Mouse (Mus musculus) limb, embryonic 12.5 days (tissue): Measurements from ENCODE around the gene Car2. TPM values are rescaled to one million over a fixed set of nuclear protein-coding genes. Genes with fewer than 3 reads are reported as not detected.

Source experiments
- ATAC-seq: fragments of 200-750 bp; cut with Nextera tagmentation; 2 replicates; pipeline ENCODE4 v1.8.0; 2017; ENCODE audit warnings: low read depth, moderate TSS enrichment; ENCODE audit not compliant: insufficient number of reproducible peaks, insufficient read depth, low FRiP score, low TSS enrichment
- H3K27ac ChIP-seq: fragments of 300-500 bp; sonication (generic); 2 replicates; pipeline ENCODE4 v1.5.1; 2016; ENCODE audit warnings: mild to moderate bottlenecking, moderate library complexity
- H3K27me3 ChIP-seq: fragments of 300-500 bp; sonication (generic); 2 replicates; pipeline ENCODE4 v1.6.1; 2016; ENCODE audit warnings: mild to moderate bottlenecking, moderate library complexity
- H3K36me3 ChIP-seq: fragments of 300-500 bp; sonication (generic); 2 replicates; pipeline ENCODE4 v1.6.1; 2016; ENCODE audit warnings: mild to moderate bottlenecking, moderate library complexity
- H3K4me1 ChIP-seq: fragments of 300-500 bp; sonication (generic); replicated peaks from 2 replicates; pipeline ENCODE4 v1.6.1; 2016
- H3K4me2 ChIP-seq: fragments of 300-500 bp; sonication (generic); 2 replicates; pipeline ENCODE4 v1.6.1; 2016; ENCODE audit warnings: mild to moderate bottlenecking, moderate library complexity
- H3K4me3 ChIP-seq: fragments of 300-500 bp; sonication (generic); replicated peaks from 2 replicates; pipeline ENCODE4 v1.5.1; 2016; ENCODE audit warnings: mild to moderate bottlenecking
- H3K9ac ChIP-seq: fragments of 300-500 bp; sonication (generic); replicated peaks from 2 replicates; pipeline ENCODE4 v1.6.1; 2016; ENCODE audit warnings: mild to moderate bottlenecking, moderate library complexity
- H3K9me3 ChIP-seq: fragments of 300-500 bp; sonication (generic); 2 replicates; pipeline ENCODE4 v1.6.1; 2016; ENCODE audit warnings: mild to moderate bottlenecking, moderate library complexity
- WGBS: fragments of 180-500 bp; shearing (Covaris S2); methylation state at CpG from one replicate; pipeline ENCODE4 v1.1.7; 2016; 5-methylcytosine and 5-hydroxymethylcytosine counted together
- polyA plus RNA-seq: library from polyadenylated mRNA; unstranded; fragments of >200 nt; fragmentation: Nextera tagmentation; extraction: Ambion mirVana; gene quantifications from 2 replicates; pipeline ENCODE4 v1.2.1, GENCODE M21; 2016

The Car2 gene
- polyA plus RNA-seq, 1 experiment from 2014 or later: 43.8 TPM

GRCm38 (mm10) chr3:14880277-14880676 is 5.8 kb upstream of the Car2 start:
- H3K4me1 ChIP-seq: no peaks in the 10 kb centered on the region

GRCm38 (mm10) chr3:14882005-14882404 is 4.1 kb upstream of the Car2 start:
- Histone ChIP-seq H3K4me2 (no peak overlapping the region), H3K27me3 (peaks cover 25% of the 10 kb centered on the region), H3K9ac (no peak overlapping the region), H3K4me1 (no peaks in the 10 kb centered on the region), H3K9me3 (no peaks in the 10 kb centered on the region), H3K36me3 (no peaks in the 10 kb centered on the region), H3K27ac (no peak overlapping the region), H3K4me3 (no peak overlapping the region)
- ATAC-seq: no peak

More at GRCm38 (mm10) chr3:14880277-14880676, 5.8 kb upstream of the Car2 start:
- WGBS: 55% methylated on average over 2 of the region's 2 CpGs
- Histone ChIP-seq H3K36me3 (no peaks in the 10 kb centered on the region), H3K27ac (no peak overlapping the region), H3K9ac (no peak overlapping the region), H3K27me3 (peaks cover 11% of the 10 kb centered on the region; the same call in 1 of the 2 replicates), H3K4me3 (no peak overlapping the region), H3K9me3 (no peaks in the 10 kb centered on the region), H3K4me2 (no peak overlapping the region)
- no peak for ATAC-seq

GRCm38 (mm10) chr3:14882756-14883155 is 3.3 kb upstream of the Car2 start:
- no peaks in the 10 kb centered on the region for H3K4me1 ChIP-seq
- no peak overlapping the region for H3K4me2 ChIP-seq
- no peak overlapping the region for H3K27ac ChIP-seq
- H3K4me3 ChIP-seq: no peak overlapping the region
- H3K27me3 ChIP-seq: peaks cover 32% of the 10 kb centered on the region
- no peaks in the 10 kb centered on the region for H3K9me3 ChIP-seq
- no peak for ATAC-seq
- 71% methylated on average over 3 of the region's 3 CpGs for WGBS
- no peak overlapping the region for H3K9ac ChIP-seq
- H3K36me3 ChIP-seq: no peaks in the 10 kb centered on the region

GRCm38 (mm10) chr3:14884826-14885225 is 1.2 kb upstream of the Car2 start:
- Histone ChIP-seq H3K4me2 (no peak overlapping the region), H3K27me3 (peaks cover 36% of the 10 kb centered on the region), H3K4me1 (no peaks in the 10 kb centered on the region), H3K27ac (no peak overlapping the region), H3K36me3 (no peaks in the 10 kb centered on the region), H3K9me3 (no peaks in the 10 kb centered on the region), H3K9ac (no peak overlapping the region), H3K4me3 (no peak overlapping the region)
- no peak for ATAC-seq

GRCm38 (mm10) chr3:14887134-14887666 is 1.1 kb downstream of the Car2 start:
- H3K4me3 ChIP-seq: peak overlapping the region; percentile 70
- ATAC-seq: no peak
- no peak overlapping the region for H3K27ac ChIP-seq
- H3K27me3 ChIP-seq: peaks cover 36% of the 10 kb centered on the region
- peak overlapping the region; percentile 89 for H3K4me2 ChIP-seq
- H3K9me3 ChIP-seq: no peaks in the 10 kb centered on the region
- no peak overlapping the region for H3K9ac ChIP-seq
- H3K4me1 ChIP-seq: no peaks in the 10 kb centered on the region
- H3K36me3 ChIP-seq: no peaks in the 10 kb centered on the region
- 37% methylated on average over 11 of the region's 11 CpGs for WGBS

- H3K9ac ChIP-seq: no peak overlapping the region
- no peak overlapping the region for H3K4me3 ChIP-seq
- WGBS: 82% methylated on average over 10 of the region's 10 CpGs
- no peaks in the 10 kb centered on the region for H3K9me3 ChIP-seq
- H3K27me3 ChIP-seq: peaks cover 36% of the 10 kb centered on the region
- no peak overlapping the region for H3K4me2 ChIP-seq
- H3K27ac ChIP-seq: no peak overlapping the region
- no peaks in the 10 kb centered on the region for H3K36me3 ChIP-seq
- H3K4me1 ChIP-seq: no peaks in the 10 kb centered on the region
- no peak for ATAC-seq
Measured at GRCm38 (mm10) chr3:14887686-14888295, 1.7 kb downstream of the Car2 start.

- Histone ChIP-seq H3K9ac (no peak overlapping the region), H3K4me3 (no peak overlapping the region)
- 42% methylated on average over 2 of the region's 2 CpGs for WGBS
Measured at GRCm38 (mm10) chr3:14888549-14888948, 2.5 kb downstream of the Car2 start.

GRCm38 (mm10) chr3:14889085-14889484 is 3.0 kb downstream of the Car2 start:
- H3K27me3 ChIP-seq: peaks cover 29% of the 10 kb centered on the region
- H3K4me3 ChIP-seq: no peak overlapping the region
- H3K4me2 ChIP-seq: no peak overlapping the region
- H3K27ac ChIP-seq: no peak overlapping the region
- no peaks in the 10 kb centered on the region for H3K9me3 ChIP-seq
- no peaks in the 10 kb centered on the region for H3K4me1 ChIP-seq
- 68% methylated on average over 2 of the region's 2 CpGs for WGBS
- no peaks in the 10 kb centered on the region for H3K36me3 ChIP-seq
- no peak for ATAC-seq
- H3K9ac ChIP-seq: no peak overlapping the region

More at GRCm38 (mm10) chr3:14888549-14888948, 2.5 kb downstream of the Car2 start:
- Histone ChIP-seq H3K4me2 (no peak overlapping the region), H3K4me1 (no peaks in the 10 kb centered on the region), H3K27ac (no peak overlapping the region), H3K36me3 (no peaks in the 10 kb centered on the region), H3K9me3 (no peaks in the 10 kb centered on the region), H3K27me3 (peaks cover 29% of the 10 kb centered on the region)
- no peak for ATAC-seq

GRCm38 (mm10) chr3:14889716-14890409 is 3.8 kb downstream of the Car2 start:
- H3K27ac ChIP-seq: no peak overlapping the region
- H3K4me2 ChIP-seq: no peak overlapping the region
- H3K36me3 ChIP-seq: no peaks in the 10 kb centered on the region
- 60% methylated on average over 4 of the region's 4 CpGs for WGBS
- H3K9me3 ChIP-seq: no peaks in the 10 kb centered on the region
- no peak for ATAC-seq
- H3K9ac ChIP-seq: no peak overlapping the region
- no peaks in the 10 kb centered on the region for H3K4me1 ChIP-seq
- H3K27me3 ChIP-seq: peaks cover 29% of the 10 kb centered on the region
- H3K4me3 ChIP-seq: no peak overlapping the region

- Histone ChIP-seq H3K4me2 (no peak overlapping the region), H3K36me3 (no peaks in the 10 kb centered on the region), H3K9ac (no peak overlapping the region), H3K27ac (no peak overlapping the region), H3K9me3 (no peaks in the 10 kb centered on the region), H3K27me3 (peaks cover 2% of the 10 kb centered on the region; the same call in 1 of the 2 replicates), H3K4me3 (no peak overlapping the region), H3K4me1 (no peaks in the 10 kb centered on the region)
- 75% methylated on average over 3 of the region's 3 CpGs for WGBS
- no peak for ATAC-seq
Measured at GRCm38 (mm10) chr3:14892991-14893390, 6.9 kb downstream of the Car2 start.

GRCm38 (mm10) chr3:14893700-14894099 is 7.6 kb downstream of the Car2 start:
- WGBS: 65% methylated on average over 5 of the region's 5 CpGs
- Histone ChIP-seq H3K4me1 (no peaks in the 10 kb centered on the region), H3K36me3 (no peaks in the 10 kb centered on the region), H3K4me2 (no peak overlapping the region), H3K4me3 (no peak overlapping the region), H3K9me3 (no peaks in the 10 kb centered on the region), H3K9ac (no peak overlapping the region), H3K27ac (no peak overlapping the region), H3K27me3 (no peaks in the 10 kb centered on the region)
- no peak for ATAC-seq
